Mouse (Mus musculus) ES-Bruce4 (cell line): ENCODE measurements around the gene Kdelc1. TPM values are rescaled to one million over a fixed set of nuclear protein-coding genes. Genes with fewer than 3 reads are reported as not detected.

ENCODE experiments used
- H3K27ac ChIP-seq: 2 replicates; pipeline ENCODE4 v1.5.1; 2012; ENCODE audit warnings: low read length, inconsistent platforms; ENCODE audit not compliant: insufficient read depth
- H3K27me3 ChIP-seq: 2 replicates; pipeline ENCODE4 v1.6.1; 2012; ENCODE audit warnings: mild to moderate bottlenecking, low read length, inconsistent platforms; ENCODE audit not compliant: control insufficient read depth, poor library complexity, insufficient read depth, severe bottlenecking
- H3K36me3 ChIP-seq: 2 replicates; pipeline ENCODE4 v1.6.1; 2012; ENCODE audit warnings: inconsistent platforms, mild to moderate bottlenecking, low read length, moderate library complexity; ENCODE audit not compliant: control insufficient read depth, poor library complexity, insufficient read depth, severe bottlenecking
- H3K4me1 ChIP-seq: one replicate; pipeline ENCODE4 v1.8.1; 2011; ENCODE audit warnings: low read length; ENCODE audit not compliant: control insufficient read depth, insufficient read depth
- H3K4me3 ChIP-seq: 2 replicates; pipeline ENCODE4 v1.5.1; 2011; ENCODE audit warnings: low read depth, mild to moderate bottlenecking, low read length
- H3K9ac ChIP-seq: 2 replicates; pipeline ENCODE4 v1.6.1; 2012; ENCODE audit warnings: low read depth, mild to moderate bottlenecking, inconsistent platforms; ENCODE audit not compliant: poor library complexity, severe bottlenecking
- H3K9me3 ChIP-seq: replicated peaks from 2 replicates; pipeline ENCODE4 v1.6.1; 2012; ENCODE audit warnings: mild to moderate bottlenecking, low read length, inconsistent platforms; ENCODE audit not compliant: control insufficient read depth, poor library complexity, insufficient read depth, severe bottlenecking
- CTCF ChIP-seq: IDR thresholded peaks from one replicate; pipeline ENCODE4 v1.8.1; 2011; ENCODE audit warnings: low read depth, low read length
- EP300 ChIP-seq: IDR thresholded peaks from 2 replicates; pipeline ENCODE4 v1.6.1; 2011; ENCODE audit warnings: low read depth, low read length; ENCODE audit not compliant: insufficient read depth
- POLR2A ChIP-seq: IDR thresholded peaks from one replicate; pipeline ENCODE4 v1.8.1; 2011; ENCODE audit warnings: low read length; ENCODE audit not compliant: insufficient read depth
- polyA plus RNA-seq: library from polyadenylated mRNA; stranded (reverse); fragments of >200 nt; gene quantifications from 2 replicates; pipeline ENCODE4 v1.2.4, GENCODE M21; 2011; ENCODE audit warnings: low read depth; ENCODE audit not compliant: missing spikeins, insufficient read depth, insufficient read length

Kdelc1 gene
- polyA plus RNA-seq, 1 experiment, result 31.5 TPM

DNA sequence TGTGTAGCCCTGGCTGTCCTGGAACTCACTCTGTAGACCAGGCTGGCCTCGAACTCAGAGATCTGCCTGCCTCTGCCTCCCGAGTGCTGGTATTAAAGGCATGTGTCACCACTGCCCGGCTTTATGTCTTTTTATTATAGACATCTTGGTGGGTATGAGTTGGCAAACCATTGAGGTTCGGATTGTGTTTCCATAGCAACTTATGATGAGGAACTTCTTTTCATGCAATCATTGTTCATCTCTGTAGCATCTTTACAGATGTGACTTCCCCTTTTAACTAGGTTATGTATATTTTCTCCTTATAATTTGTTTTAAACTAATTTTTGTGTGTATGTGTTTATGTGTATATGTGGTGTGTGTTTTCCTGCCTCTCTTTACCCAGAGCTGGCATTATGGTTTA lies 7.0 kb upstream of the Kdelc1 start:
- peaks cover 3% of the 10 kb centered on the region; the same call in 1 of the 2 replicates for H3K36me3 ChIP-seq
- no peak overlapping the region for H3K27ac ChIP-seq

GRCm38 (mm10) chr1:44122256-44122655 lies 3.6 kb upstream of the Kdelc1 start:
- TF ChIP-seq EP300 (no peak), POLR2A (no peak), CTCF (no peak)
- Histone ChIP-seq H3K9ac (no peak overlapping the region), H3K4me1 (no peaks in the 10 kb centered on the region), H3K36me3 (no peaks in the 10 kb centered on the region), H3K9me3 (no peaks in the 10 kb centered on the region), H3K27ac (no peak overlapping the region), H3K4me3 (no peak overlapping the region), H3K27me3 (no peaks in the 10 kb centered on the region)

More for the DNA sequence above, 7.0 kb upstream of the Kdelc1 start:
- H3K27me3 ChIP-seq, result no peaks in the 10 kb centered on the region
- H3K9ac ChIP-seq, result no peak overlapping the region
- H3K4me1 ChIP-seq, result no peaks in the 10 kb centered on the region
- no peaks in the 10 kb centered on the region for H3K9me3 ChIP-seq
- no peak overlapping the region for H3K4me3 ChIP-seq
- TF ChIP-seq EP300 (no peak), POLR2A (no peak), CTCF (no peak)

GRCm38 (mm10) chr1:44120074-44120406 lies 1.4 kb upstream of the Kdelc1 start:
- peaks cover 4% of the 10 kb centered on the region for H3K36me3 ChIP-seq
- H3K4me1 ChIP-seq, result no peaks in the 10 kb centered on the region
- peak overlapping the region; percentile 74 for H3K9ac ChIP-seq
- peak overlapping the region; percentile 96 for H3K4me3 ChIP-seq
- H3K27ac ChIP-seq, result peak overlapping the region; percentile 60; the same call in 1 of the 2 replicates
- no peaks in the 10 kb centered on the region for H3K9me3 ChIP-seq
- TF ChIP-seq EP300 (no peak), POLR2A (no peak), CTCF (no peak)
- H3K27me3 ChIP-seq, result no peaks in the 10 kb centered on the region

DNA sequence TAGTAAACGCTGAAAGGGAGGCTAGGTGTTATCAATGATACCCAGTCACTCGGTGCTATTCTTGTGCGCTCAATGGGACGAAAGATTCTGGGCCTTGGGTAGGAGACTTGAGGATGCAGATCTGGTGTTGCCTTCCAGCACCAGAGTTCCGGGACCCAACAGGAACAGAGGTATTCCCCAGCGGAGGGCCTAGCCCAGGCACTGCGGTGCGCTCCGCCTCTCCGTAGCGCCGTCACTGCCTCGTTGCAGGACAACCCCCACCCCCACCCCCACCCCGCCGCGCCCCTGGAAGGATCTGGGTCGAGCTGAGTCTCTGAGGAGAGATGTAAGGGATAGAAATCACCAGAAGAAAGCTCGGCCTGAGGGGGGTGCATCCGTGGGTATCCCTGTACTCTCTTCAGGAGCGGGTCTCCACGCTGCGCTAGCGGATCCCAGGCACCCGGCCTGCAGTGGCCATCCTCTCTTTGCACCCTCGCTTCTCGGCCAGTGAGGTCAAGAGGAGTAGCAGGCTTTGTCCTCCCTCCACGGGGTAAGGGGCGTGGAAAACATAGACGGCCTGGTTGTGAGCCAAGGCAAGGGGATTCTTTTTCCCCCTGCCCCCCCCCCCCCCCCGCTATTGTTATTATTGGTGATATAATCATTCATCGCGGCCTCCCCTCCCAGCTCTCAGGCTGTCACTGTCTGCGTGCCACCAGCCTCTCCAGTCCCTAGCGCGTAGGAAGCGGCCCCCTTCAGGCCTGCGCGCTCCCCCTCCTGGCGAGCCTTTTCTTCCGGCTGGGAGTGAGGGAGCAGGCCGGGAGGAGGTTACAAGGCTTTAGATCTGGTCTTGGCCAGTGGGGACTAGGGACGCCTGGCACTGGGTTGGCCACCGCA lies 829 bp upstream of the Kdelc1 start:
- Histone ChIP-seq H3K36me3 (peaks cover 10% of the 10 kb centered on the region), H3K27me3 (no peaks in the 10 kb centered on the region), H3K4me3 (peak overlapping the region; percentile 96), H3K27ac (peak overlapping the region; percentile 60; the same call in 1 of the 2 replicates), H3K4me1 (no peaks in the 10 kb centered on the region), H3K9me3 (no peaks in the 10 kb centered on the region), H3K9ac (peak overlapping the region; percentile 74)
- no peak for TF ChIP-seq POLR2A
- TF ChIP-seq EP300, result 0 out of 2 replicates have a peak, but pooled peaks have one; percentile 37
- peak; percentile 46 for TF ChIP-seq CTCF

- H3K27ac ChIP-seq, result no peak overlapping the region
- H3K36me3 ChIP-seq, result peaks cover 17% of the 10 kb centered on the region
- no peak overlapping the region for H3K4me3 ChIP-seq
- TF ChIP-seq CTCF (no peak), POLR2A (no peak), EP300 (no peak)
- H3K4me1 ChIP-seq, result no peaks in the 10 kb centered on the region
- H3K9ac ChIP-seq, result peak overlapping the region; percentile 55; the same call in 1 of the 2 replicates
- H3K27me3 ChIP-seq, result no peaks in the 10 kb centered on the region
- no peaks in the 10 kb centered on the region for H3K9me3 ChIP-seq
These were observed 1.0 kb downstream of the Kdelc1 start for GRCm38 (mm10) chr1:44117571-44117970.

GRCm38 (mm10) chr1:44102939-44103338 lies 15.7 kb downstream of the Kdelc1 start:
- Histone ChIP-seq H3K4me3 (peak overlapping the region; percentile 20), H3K4me1 (no peaks in the 10 kb centered on the region), H3K36me3 (peaks cover 11% of the 10 kb centered on the region), H3K9ac (peak overlapping the region; percentile 85), H3K27me3 (no peaks in the 10 kb centered on the region), H3K27ac (no peak overlapping the region), H3K9me3 (no peaks in the 10 kb centered on the region)
- TF ChIP-seq EP300, result no peak
- TF ChIP-seq POLR2A, result no peak
- no peak for TF ChIP-seq CTCF
